Mouse (Mus musculus) intestine, embryonic 15.5 days (tissue): ENCODE results near the gene Olfr1443. TPM values are rescaled to one million over a fixed set of nuclear protein-coding genes. Genes with fewer than 3 reads are reported as not detected.

Source experiments
- polyA plus RNA-seq: library from polyadenylated mRNA; unstranded; fragments of >200 nt; fragmentation: Nextera tagmentation; extraction: Ambion mirVana; gene quantifications from 2 replicates; pipeline ENCODE4 v1.2.1, GENCODE M21; 2015

The Olfr1443 gene
- polyA plus RNA-seq, 1 experiment from 2014 or later, result not detected

Other genes with a start within 250 kb of the Olfr1443 start
- gene Mpeg1, start 217.3 kb upstream of the Olfr1443 start, polyA plus RNA-seq, result 0.88 and 0.98 TPM in 2 replicates
- gene Dtx4, start 176.7 kb upstream of the Olfr1443 start, polyA plus RNA-seq, result 15.0 and 15.5 TPM in 2 replicates
- gene Fam111a, start 132.4 kb upstream of the Olfr1443 start, polyA plus RNA-seq, result 18.4 and 20.0 TPM in 2 replicates
- 0.06 and 0.24 TPM in 2 replicates for gene Gm4952, start 78.1 kb upstream of the Olfr1443 start, polyA plus RNA-seq
- gene Glyat, start 44.8 kb upstream of the Olfr1443 start, polyA plus RNA-seq, result 0.16 and 0.32 TPM in 2 replicates
- not detected in 2 replicates for gene Olfr1442, start 7.7 kb upstream of the Olfr1443 start, polyA plus RNA-seq
- gene Keg1, start 17.7 kb downstream of the Olfr1443 start, polyA plus RNA-seq, result 2.9 and 3.5 TPM in 2 replicates
- gene Cntf, start 87.5 kb downstream of the Olfr1443 start, polyA plus RNA-seq, result 0.82 and 1.4 TPM in 2 replicates
- gene Zfp91, start 118.0 kb downstream of the Olfr1443 start, polyA plus RNA-seq, result 14.0 and 15.4 TPM in 2 replicates
- gene Lpxn, start 118.1 kb downstream of the Olfr1443 start, polyA plus RNA-seq, result 2.3 and 3.0 TPM in 2 replicates
- gene Gm5244, start 168.6 kb downstream of the Olfr1443 start, polyA plus RNA-seq, result not detected in 2 replicates
- gene Olfr1444, start 179.2 kb downstream of the Olfr1443 start, polyA plus RNA-seq, result not detected in 2 replicates
- gene Olfr1445, start 205.7 kb downstream of the Olfr1443 start, polyA plus RNA-seq, result not detected in 2 replicates
- gene Olfr1446, start 215.4 kb downstream of the Olfr1443 start, polyA plus RNA-seq, result not detected in 2 replicates
- gene Olfr1447, start 225.6 kb downstream of the Olfr1443 start, polyA plus RNA-seq, result not detected in 2 replicates
- not detected in 2 replicates for gene Olfr1448, start 246.3 kb downstream of the Olfr1443 start, polyA plus RNA-seq